Mouse (Mus musculus) adrenal gland (tissue): ENCODE measurements around the gene Ccdc6.

Experiments
- intact Hi-C: fragments of 180-260 bp; cut with DNase I; formaldehyde crosslinking; loops from one replicate; pipeline ENCODE4 v1.15.1; 2025

Ccdc6 gene

DNA sequence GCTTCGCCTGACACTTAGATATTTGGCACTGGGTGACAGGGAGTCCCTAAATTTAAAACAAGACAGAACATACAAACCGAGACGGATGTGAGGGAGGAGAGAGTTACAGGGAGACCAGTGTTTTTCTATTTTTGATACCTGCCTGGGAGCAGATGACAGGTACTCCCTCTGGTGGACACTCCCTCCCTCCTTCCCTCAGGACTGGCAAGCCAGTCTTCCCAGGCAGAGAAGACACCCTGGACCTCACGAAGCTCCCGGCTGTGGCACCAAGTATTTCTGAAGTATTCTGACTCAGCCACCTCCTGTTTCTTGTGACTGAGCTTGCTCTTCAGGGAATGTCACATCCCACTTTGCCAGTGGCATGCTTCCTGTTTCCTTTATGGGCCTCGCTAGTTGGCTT lies 69.0 kb downstream of the Ccdc6 start:
- intact Hi-C loops, result no loop called here

DNA sequence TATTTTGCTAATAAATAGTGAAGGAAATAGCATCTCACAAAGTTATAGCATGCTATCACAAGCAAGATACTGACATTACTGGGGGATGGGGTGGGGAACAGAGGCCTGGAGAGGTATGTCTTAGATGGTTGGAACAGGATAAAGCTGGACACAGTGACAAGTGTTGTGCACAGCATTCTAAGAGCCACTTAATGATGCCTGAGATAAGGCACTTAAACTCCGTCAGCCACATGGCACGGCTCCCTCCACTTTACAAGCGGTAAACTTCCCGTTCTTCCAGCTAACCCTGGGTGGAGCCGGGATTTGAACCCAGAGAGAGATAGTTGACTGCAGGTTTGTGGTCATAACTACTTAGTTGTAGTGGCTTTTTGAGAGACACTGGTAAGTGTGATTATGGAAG lies 69.5 kb downstream of the Ccdc6 start:
- intact Hi-C loops, result no loop called here

DNA sequence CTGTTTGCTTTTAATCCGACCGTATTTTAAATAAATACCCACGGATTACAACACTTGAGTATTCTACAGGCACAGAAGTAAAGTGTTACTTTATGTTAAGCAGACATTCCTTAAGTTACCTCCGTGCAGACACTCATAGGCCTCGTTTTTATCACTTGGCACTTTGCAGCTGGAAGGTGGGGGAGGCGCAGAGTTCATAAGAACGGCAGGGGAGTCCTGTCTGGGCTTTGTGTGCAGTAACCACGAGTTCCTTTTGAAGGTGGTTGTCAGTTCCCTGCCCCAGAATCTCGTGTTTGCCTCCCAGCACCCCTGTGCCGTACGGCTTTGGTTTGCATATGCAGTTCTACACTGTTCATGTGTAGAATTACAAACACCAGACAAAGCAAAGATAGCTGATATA lies 70.7 kb downstream of the Ccdc6 start:
- intact Hi-C loops, result no loop called here

DNA sequence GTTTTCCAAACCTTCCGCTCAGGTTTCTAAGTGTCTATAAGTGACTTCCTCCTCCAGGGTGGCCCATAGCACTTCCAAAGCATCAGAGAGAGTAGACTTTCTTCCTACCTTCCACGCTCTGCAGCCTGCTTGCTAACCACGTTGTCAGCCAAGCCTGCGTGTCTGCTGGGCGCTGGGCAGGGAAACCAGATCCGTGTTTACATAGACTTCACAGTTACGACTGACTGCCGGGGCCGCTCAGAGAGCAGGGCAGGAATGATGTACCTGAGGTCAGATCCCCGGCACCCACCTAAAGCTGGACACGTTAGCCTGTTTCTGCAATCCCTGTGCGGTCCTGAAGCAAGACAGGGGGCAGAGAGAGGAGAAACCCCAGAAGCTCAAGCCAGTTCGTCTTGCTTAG lies 71.5 kb downstream of the Ccdc6 start:
- intact Hi-C loops, result no loop called here

DNA sequence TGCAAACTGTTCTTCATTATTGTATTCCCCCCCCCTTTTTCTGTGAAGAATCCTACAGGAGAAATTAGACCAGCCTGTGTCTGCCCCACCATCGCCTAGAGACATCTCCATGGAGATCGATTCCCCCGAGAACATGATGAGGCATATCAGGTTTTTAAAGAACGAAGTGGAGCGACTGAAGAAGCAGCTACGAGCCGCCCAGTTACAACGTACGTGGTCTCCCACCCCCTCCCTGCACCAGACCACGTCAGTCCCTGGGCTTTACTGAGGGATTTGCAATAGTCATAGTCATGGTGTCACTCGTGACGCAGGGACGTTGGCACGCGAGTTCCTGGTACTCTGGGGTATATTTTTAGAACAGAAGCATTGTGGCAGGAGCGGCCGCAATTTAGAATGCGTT lies 72.1 kb downstream of the Ccdc6 start:
- intact Hi-C loops, result no loop called here

DNA sequence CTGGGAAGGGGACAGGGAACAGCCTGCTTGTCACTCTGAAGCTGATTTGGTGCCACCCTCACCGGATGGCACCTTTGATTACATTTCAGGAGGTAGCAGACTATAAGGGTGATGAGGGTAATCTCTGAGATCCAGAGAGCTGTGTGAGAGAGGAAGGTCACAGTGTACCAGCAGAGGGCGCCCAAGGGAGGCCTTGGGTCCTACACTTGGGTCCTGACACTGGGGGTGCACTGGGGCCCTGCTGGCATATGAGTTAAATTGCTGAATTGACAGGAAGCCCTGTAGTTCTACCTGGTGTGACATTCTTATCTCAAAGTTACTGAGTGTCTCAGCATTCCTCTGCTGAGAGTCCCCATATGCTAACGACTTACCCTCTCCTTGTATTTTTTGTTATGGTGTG lies 76.4 kb downstream of the Ccdc6 start:
- intact Hi-C loops, result loop anchor here (5.0 kb wide), 1 partner anchor 124 kb away; no protein-coding TSS in a partner anchor

DNA sequence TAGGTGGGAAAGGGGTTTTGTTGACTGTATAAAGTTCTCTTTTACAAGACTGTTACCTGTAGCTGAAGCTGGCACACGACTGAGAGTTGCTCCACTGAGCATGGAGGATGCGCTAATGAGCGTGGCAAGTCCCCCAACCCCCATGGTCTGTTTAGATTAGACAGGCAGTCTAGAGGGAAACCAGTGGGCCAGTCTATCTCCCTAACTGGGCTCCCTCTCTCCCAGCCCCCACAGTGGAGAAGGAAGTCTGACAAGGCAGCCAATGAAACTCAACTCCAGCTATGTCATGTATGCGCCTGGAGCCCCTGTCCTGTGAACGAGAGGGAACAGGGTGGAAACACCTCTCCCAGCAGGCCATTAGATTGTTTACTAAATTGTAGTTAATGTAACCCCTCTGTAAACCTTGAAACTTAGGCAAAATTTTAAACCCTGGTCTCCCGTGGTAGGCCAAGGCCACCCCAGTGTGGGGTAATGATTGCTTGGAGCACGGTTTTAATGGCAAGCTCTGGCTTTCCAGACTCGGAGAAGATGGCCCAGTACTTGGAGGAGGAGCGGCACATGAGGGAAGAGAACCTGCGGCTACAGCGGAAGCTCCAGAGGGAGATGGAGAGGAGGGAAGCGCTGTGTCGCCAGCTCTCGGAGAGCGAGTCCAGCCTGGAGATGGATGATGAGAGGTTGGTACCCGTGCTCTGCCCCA lies 77.7 kb downstream of the Ccdc6 start:
- intact Hi-C loops, result loop anchor here (5.0 kb wide), 1 partner anchor 123 kb away; no protein-coding TSS in a partner anchor

DNA sequence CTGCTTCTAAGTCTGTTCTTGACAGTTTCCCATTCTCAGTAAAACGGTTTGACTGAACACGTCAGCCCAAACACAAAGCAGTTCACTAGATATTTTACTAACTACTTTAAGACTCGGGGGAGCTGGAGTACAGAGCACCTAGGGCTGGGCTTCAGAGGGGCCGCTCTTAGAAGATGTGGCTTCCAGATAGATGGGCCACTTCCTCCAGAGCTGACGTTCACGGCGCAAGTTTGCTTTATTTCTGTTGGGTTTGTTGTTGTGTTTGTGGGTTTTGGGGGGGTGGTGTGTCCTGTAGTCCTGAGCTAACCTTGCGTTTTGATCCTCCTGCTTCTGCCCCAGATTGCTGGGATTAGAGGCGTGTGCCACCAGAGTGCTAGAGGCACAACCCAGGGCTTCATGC lies 83.8 kb downstream of the Ccdc6 start:
- intact Hi-C loops, result no loop called here

DNA sequence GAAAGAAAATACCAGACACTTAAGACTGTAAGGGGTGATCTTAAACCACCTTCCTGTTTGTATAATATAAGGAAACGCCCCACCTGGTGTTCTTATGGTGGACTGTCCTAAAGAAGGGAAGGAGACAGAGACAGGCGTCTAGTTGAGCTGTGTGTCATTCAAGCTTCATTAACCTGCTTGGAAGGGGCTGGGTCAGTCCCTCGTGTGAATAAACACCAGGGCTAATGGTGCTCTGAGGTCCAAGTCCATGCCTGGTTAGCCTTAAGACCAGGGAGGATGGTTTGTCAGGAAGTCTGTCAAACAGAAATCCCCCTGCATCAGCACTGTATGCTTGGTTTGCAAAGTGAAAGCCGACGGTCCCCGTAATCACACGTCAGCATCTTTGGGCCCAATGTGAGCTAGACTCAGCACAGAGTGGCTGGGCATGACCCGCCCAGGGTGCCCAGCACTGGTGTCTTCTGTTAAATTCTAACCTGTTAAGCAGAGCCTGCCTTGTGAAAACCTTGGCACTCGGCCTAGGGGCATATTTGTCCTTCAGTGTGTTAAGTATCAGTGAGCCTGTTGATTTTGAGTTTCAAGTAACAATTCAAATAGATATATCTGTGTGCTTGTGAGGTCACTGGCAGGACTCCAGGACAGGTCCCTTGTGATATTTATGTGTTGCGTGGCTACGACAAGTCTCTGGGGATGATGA lies 84.5 kb downstream of the Ccdc6 start:
- intact Hi-C loops, result no loop called here

DNA sequence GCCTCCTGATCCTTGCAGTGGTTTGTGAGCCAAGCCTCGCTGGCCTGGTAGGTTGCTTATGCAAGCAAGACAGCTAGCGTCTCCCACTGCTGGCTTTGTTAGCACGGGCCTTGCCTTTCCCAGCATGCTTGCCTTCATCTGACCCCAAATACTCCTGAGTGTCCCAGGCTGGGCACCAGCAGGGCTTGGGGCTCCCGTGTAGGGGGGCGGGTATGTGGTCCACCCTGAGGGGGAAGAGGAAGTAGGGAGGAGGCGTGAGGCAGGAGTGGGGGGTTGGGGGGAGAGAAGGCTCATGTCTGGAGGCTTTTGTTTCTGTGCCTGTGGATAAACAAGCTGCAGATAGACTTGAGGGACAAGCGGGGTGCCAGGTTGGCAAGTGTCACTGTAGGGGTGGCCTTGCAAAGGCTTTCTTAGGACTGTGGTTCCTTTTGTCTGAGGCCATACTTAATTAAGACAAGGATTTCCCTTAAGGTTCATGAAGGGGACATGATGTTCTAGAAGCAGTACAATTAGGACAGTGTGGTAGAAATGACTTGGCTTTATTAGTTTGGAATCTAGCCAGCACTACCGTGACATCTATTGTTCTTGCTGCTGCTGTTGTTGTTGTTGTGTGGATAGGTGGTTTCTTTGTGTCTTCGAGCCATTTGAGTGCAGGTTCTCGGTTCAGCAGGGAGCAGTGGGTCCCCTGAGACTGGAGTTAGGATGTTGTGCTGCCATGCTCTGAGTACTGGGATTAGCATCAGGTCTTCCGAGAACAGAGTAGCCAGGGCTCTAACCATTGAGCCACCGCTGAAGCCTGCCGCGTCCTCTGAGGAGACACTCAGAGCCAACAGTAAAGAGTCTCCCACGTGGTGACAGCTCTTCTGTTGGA lies 86.5 kb downstream of the Ccdc6 start:
- intact Hi-C loops, result no loop called here

DNA sequence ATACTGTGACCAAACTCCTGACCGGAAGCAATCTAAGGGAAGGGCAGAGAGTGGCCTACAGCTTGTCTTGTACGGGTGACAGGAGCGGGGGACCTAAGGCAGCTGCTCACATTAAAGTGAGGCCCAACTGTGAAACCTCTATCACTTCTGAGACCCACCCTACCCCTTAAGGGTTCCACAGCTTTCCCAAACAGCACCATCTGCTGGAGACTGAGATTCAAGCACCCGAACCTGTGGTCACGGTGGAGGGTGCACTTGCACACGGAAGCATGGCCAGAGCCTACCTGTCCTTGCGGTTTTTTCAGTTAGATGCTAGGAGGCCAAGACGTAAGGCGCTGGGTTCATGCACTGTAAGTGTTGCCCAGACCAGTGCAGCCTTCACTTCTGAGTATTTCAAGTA lies 89.2 kb downstream of the Ccdc6 start:
- intact Hi-C loops, result loop anchor here (5.0 kb wide), 1 partner anchor 164 kb away; no protein-coding TSS in a partner anchor

DNA sequence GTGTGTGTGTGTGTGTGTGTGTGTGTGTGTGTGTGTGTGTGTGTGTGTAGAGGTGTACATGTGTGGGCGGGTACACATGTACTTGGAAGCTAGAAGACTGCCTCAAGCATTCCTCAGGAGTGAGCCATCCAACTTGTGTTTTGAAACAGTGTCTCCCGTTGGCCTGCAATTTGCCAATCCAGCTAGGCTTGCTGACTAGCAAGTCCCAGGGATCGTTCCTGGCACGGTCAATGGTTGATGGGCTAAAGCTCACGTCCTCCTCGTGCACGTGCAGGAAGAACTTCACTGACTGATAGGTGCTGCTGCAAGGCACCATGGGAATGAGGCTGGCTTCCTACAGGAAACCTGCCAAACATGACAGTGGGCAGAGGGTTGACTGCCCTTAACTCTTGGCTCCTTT lies 89.7 kb downstream of the Ccdc6 start:
- intact Hi-C loops, result loop anchor here (5.0 kb wide), 1 partner anchor 164 kb away; no protein-coding TSS in a partner anchor

DNA sequence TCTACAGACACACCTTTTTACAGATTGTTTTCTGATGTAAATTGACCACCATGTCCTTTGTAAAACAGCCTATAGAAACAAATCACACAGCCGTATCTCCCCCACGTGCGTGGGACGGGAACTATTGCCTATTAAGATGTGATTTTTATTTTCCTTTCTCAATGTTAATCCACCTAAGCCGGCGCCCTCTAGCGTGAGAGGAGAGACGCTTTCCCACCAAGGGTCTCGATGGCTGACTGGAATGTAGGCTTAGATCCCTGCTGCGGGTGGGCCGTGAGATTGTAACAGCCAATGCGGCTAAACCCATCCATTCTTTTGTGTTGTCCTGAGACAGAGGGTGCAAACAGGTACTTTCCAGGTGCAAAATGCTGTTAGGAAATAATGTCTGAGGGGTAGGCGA lies 92.9 kb downstream of the Ccdc6 start:
- intact Hi-C loops, result loop anchor here (5.0 kb wide), 1 partner anchor 168 kb away; no protein-coding TSS in a partner anchor

DNA sequence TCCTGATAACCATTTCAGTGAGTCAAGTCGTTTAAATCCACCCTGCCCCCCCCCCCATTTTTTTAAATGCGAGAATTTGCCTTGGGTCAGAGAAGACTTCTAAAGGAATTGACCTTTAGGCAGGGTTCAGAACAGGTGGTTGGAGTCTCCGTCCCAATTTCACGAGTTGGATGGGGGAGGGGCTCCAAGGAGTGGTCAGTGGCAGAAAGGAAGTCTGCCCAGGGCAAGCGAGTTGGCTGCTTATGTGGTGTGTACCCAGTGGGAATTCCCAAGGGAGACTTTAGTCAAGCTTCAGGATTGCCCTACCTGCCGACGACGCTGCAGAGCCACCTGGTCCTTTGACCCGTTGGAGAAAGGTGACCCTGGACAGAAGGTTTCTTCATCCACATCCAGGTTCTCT lies 97.4 kb downstream of the Ccdc6 start:
- intact Hi-C loops, result no loop called here

DNA sequence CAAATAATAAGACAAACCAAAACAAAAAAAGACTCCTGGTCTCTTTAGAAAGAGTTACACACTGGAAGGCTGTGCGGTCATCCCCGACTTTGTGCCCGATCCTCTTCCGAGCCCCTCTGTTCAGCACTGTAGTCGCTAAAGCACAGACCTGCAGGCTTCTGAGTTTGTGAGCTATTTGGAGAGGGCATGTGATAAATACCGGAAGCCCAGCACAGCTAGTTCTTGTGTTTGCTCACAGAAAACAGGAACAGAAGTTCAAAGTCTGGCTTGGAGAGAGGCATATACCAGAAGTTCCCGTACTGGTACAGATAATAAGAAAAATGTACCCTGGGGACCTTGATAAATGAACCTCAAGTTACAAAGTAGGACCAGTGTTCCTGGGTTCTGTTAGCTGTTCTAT lies 98.4 kb downstream of the Ccdc6 start:
- intact Hi-C loops, result loop anchor here (5.0 kb wide), 1 partner anchor 102 kb away; no protein-coding TSS in a partner anchor

DNA sequence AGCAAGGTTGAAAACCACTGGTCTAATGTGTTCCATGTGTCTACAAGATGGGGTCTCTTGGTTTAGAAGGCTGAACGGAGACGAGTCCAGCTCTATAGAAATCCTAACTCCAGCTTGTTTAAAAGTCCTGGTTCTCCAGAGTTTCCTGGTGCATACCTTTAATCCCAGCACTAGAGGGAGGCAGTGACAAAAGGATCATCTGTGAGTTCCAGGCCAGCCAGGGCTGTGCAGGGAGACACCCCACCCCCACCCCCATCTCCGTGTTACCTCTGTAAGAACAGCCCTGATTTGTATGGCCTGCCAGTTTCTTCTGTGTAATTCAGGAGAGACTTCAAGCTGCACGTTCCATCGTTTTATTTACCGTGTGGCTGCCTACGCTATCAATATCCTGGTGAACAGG lies 98.9 kb downstream of the Ccdc6 start:
- intact Hi-C loops, result loop anchor here (5.0 kb wide), 1 partner anchor 102 kb away; no protein-coding TSS in a partner anchor

DNA sequence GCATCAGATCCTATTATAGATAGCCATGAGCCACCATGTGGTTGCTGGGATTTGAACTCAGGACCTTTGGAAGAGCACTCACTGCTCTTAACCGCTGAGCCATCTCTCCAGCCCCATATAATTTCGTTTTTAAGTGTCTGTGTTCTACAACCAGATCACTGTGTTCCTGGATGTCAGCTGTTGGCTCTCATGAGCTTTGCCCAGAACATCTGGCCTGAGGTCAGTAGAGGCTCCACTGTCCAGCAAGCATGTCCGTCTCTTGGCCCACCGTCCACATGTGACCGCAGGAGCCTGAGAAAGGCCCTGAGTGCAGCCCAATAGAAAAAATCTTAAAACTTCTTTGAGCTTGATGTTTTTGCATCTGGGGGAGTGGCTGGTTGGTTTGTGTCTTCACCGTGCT lies 99.7 kb downstream of the Ccdc6 start:
- intact Hi-C loops, result loop anchor here (5.0 kb wide), 1 partner anchor 101 kb away; no protein-coding TSS in a partner anchor

DNA sequence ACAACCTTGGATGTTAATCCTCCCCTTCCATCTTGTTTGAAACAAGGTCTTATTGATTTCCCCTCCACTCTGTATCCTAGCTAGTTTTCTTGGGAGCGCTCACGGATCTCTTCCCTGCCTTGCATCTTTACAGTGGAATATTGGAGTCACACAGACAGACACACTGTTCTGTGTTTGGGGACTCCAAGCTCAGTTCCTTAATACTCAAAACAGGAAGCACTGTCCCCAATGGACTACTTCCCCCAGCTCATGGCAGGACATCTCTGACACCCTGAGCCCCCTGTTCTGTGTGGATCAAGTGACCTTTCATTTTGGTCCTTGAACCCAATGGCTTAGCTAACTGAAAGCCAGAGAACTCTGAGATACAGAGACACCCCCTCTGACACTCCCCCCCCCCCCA lies 100.7 kb downstream of the Ccdc6 start:
- intact Hi-C loops, result loop anchor here (5.0 kb wide), 1 partner anchor 100 kb away; no protein-coding TSS in a partner anchor

DNA sequence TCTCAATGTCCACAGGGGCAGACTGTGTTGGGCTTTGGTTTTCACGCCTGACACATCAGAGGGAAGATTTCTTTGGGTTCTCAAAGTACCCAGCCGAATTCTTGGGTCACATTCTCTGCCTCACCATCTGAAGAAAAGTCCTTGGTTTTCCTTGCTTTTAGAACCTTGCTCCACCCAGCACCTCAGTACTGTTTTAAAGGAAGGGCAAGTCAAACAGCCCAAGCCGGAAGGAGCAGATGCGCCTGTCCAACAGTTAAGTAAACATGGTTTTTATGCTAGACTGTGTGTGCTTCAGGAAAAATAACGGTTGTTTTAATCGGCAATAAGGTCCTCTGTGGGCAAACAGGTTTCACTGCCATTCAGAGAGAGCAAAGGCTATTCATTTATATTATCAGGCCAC lies 101.1 kb downstream of the Ccdc6 start:
- intact Hi-C loops, result loop anchor here (5.0 kb wide), 1 partner anchor 99 kb away; no protein-coding TSS in a partner anchor

DNA sequence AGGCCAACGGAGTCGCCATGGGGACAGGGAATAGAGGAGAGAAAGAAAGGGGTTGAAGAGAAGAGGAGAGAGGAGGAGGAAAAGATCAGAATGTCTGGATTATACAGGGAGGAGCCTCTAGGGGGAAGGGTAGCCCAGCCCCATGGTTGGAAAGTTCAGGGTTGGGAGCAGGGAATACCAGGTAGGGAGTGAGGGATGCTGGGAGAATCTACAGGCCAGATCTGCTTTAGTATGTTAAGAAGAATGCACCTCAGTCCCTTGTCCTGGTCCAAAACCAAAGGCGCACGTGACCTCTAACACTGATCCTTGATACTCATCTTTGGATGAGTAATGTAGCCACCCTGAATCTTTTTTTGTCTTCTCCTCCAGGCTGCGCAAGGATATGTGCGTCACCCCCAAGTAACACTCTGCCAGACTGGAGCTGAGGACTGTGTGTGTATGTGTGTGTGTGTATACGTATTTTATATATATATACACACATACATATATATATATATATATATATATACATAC lies 102.1 kb downstream of the Ccdc6 start:
- intact Hi-C loops, result loop anchor here (5.0 kb wide), 1 partner anchor 98 kb away; no protein-coding TSS in a partner anchor
